Mouse (Mus musculus) CD4-positive, CD25-positive, alpha-beta regulatory T cell, adult 4 months (primary cell): ENCODE data around the gene Cwc22. TPM values are rescaled to one million over a fixed set of nuclear protein-coding genes. Genes with fewer than 3 reads are reported as not detected.

Source experiments
- ATAC-seq: one replicate; pipeline ENCODE4 v1.8.0; 2017
- polyA plus RNA-seq, 2 experiments: library from polyadenylated mRNA; unstranded; fragments of 100-300 nt; shearing (Covaris generic); gene quantifications; one replicate each; pipeline ENCODE4 v1.2.1; 2017

Cwc22 gene
- polyA plus RNA-seq, 2 experiments from 2014 or later, result 53.1 to 53.6 TPM

DNA sequence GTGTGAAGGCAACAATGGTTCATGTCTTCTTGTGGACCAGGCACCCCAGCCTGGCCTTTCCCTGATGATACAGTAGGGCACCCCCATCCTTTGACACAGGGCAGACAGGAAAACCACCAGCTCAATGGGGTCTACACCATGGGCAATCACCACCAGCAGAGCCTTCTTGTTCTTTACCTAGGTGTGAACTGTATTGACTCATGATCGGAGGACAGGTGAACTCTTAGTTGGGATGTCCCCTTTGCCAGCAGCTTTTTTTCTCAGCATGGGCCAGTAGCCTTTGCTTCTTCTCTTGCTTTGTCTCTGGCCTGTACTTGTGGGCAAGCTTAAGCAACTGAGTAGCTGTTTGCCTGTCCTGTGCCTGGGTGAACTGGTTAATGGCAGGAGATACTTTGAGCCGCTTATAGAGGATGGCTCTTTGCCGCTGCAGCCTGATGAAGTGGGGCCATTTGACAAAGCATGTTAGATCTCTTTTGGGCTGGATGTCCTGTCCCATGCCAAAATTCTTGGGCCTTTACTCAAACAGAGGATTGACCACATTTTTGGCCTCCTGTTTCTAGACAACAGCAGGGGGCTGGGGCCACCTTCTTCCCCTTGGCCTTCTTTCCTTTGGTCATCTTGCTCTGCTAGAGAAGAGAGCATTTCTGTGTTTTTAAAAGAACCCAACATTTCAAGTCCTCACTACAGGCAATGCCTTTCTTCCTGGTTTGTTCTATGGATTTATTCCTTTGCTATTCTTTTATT is 16.4 kb upstream of the Cwc22 start:
- no peak for ATAC-seq

DNA sequence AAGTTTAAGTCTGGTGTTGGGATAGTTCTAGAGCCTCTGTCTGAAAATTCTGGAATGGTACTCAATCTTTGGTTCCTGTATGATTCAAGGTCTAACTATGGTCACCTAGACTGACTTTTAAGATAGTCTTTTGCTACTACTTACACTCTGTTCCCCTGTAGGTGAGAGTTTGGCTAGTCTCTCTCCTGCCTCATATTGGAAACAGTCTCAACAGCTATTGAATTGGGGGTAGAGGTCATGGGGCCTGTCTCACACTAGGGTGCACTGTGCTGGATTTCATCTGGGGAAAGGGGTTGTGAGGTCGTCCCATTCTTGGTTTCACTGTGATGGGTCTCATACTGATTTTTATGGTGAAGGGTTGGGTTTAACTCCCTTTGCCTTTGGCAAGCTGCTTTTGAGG is 15.1 kb upstream of the Cwc22 start:
- ATAC-seq, result no peak

DNA sequence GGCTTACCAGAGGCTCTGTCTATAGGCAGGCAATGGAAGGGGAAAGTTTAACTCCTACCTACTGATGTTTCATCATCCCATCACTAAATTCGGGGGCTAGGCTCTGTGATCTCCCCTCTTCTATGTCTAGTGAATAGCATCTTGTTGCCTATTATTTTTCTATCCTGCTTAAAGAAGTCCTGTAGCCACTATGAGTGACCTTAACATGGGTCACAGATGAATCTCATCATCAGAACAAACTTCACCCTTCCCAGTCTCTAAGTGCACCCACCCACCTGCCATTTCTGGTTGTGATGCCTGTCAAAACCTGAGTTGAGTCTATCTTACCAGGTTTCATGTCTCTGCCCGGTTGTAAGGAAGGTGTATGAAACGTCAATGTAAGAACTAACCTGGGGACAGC is 14.5 kb upstream of the Cwc22 start:
- ATAC-seq, result no peak

DNA sequence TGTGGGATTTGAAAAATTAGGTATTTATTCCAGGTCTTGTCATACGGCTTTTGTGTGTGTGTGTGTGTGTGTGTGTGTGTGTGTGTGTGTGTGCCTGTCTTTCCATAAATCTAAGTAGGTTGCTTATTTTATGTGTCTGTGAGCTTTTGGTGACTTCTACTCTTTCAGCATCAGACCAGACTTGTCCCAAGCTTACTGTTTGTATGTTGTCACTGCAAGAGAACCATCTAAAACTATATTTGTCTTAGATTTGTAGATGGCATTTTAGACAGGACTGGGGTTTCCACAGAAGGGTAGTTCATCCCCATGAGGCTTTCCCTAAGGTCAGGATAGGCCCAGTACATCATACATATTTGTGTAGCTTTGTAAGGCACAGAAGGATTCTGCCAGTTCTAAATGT is 13.2 kb upstream of the Cwc22 start:
- ATAC-seq, result no peak

DNA sequence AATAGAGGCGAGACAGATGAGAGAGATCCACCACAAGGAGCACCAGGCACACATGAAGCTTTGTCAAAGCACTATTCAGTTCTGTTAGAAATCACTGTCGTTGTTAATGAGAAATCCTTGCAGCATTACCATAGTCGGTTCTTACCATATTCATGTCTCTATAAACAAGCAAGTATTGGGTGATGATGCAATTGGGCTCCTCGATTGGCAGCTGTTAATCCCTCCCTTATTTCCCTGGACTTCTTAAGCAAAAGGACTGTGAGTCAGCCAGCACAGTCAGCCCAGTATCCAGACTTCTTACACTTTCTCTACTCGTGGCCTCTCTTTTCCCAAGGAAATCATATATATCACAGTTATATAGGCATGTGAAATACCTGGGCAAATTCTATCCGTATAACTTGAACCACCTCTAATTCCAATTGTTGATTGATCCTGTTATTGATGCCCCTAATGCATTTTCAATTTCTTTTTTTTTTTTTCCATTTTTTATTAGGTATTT is 5.3 kb upstream of the Cwc22 start:
- ATAC-seq, result no peak

DNA sequence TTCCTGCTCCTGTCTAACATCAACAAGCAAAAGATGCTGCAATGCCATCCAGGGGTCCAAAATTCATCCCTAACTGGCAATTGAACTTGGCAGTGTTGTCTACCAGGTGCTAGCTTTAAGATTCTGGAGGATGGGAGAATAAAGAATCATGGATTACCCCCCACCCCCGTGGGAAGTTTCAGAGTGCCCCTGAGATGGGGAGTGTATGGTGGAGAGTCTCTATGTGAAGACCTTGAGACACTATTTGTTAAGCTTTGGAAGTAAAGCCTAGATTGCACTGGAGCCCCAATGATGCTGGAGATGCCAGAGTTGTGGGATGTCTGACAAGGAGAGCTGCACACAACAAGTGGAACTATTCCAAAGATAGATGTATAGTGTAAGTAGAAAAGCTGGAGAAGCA is 3.9 kb upstream of the Cwc22 start:
- no peak for ATAC-seq

DNA sequence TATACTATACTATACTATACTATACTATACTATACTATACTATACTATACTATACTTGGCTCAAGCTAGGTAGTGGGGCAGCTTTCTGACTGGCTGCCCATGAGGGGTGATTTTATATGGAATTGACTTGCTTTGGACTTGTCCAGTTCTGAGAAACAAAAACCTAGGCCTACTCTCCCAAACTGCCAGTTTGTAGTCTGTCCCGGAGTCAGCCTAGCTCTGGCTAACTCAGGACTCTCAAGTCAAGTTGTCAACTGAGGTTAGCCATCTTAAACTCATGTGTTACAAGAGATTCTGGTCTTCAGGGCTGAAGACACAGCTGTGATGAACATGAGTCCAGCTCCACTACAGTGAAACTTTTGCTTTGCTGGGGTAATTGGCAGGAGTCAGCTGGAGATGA is 3.3 kb upstream of the Cwc22 start:
- no peak for ATAC-seq

DNA sequence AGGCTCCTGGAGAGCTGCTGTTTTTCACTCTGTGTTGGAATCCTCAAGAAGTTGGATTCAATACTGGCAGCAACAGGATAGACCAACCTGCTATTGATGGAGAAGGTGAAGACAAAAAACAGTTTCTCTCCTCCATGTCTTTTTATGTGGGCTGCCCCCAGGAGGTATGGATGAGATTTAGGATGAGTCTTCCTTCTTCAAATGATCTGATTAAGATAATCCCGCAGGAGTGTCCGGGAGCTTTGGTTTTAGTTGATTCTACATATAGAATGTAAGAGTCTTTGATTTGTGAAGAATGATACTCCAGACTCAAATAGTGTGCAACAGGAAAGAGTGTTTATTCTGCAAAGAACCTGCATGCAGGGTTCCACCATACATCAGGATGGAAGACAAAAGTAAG is 2.7 kb upstream of the Cwc22 start:
- no peak for ATAC-seq

DNA sequence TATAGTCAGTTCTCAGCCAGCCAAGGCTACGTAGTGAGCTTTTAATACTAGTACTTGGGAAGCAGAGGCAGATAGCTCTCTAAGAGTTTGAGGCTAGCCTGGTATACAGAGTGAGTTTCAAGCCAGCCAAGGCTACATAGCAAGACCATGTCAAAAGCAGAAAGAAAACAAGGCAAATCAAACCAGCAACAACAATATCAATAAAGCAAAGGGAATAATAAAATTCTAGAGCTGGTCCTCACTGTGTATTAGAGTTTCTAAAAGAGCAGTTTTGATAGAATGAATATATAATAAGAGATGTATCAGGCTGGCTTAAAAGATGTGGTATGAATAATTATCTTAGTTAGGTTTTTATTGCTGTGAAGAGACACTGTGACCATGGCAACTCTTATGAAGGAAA is 2.0 kb upstream of the Cwc22 start:
- no peak for ATAC-seq

DNA sequence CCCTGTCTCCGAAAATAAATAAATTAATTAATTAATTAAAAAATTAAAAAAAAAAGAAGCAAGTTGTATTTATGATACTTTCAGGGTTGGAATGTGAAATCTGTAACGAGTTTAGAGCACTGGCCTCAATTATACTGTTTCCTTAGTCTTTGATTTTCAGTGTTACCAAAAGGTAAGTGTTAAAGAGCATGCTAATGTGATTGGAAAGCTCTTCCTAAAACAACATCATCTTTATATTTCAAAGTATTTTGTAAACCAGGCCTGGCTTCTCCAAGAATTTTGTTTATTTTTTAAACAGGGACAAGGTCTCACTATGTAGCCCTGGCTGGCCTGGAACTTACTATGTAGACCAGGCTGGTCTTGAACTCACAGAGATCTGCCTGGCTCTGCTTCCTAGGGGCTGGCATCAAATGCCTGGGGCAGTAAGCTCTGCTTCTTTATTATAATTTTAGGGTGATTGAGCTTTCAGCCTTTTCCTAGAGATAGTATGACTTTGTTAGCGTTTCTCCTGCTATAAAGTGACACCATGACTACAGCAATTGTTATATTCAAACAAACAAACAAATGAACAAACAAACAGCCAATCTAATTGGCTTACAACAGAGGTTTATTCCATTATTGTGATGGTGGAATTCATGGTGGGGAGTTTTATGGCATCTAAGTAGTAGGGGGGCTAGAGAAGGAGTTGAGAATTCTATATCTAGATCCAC is 1.1 kb upstream of the Cwc22 start:
- ATAC-seq, result no peak

DNA sequence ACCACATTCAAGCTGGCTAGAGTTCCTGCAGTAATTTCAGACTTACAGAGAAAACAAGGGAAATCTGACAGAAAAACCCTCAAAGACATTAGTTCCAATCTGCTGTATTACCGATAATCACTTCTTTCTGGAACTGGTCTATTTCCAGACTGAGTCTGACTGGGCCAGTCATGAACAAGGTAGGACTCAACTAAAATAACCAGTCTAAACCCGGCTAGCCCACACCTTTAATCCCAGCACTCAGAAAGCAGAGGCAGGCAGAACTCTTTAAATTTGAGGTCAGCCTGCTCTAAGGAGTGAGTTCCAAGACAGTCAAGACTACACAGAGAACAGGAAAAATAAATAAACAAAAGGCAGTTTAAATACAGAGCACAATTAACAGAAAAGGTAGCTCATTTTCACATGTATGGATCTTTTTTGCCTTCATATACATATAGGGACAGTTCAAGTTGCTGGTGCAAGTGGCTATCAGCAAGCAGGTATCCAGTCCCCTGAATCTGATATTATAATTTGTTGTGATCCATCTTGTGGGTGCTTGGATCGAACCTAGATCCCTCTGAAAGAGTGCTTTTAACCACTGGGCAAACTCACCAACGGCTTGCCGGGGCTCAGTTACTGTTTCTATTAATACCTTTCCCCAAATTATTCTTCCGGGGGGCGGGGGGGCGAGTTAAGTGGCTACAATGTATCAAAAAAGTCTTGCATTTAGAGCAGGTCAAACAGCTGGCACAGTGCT is 1.1 kb downstream of the Cwc22 start:
- no peak for ATAC-seq

DNA sequence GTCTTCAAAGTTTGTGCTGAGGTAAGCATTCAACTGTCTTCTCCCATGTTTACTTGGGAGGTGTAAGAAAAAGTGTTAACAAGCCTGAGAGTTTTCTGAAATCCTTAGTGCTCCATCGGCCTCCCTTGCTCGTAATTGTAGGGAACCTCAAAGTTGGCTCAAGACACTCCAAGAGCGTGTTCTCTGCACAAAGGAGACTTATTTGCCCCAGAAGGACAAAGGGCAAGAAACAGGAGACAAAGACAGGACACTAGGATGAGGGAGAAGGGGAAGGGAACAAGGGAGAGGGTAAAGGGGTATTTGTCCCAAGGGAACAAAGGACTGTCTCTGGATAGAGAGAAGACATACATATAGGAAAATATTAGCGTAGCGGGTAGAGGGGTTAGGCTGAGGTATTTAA is 1.9 kb downstream of the Cwc22 start:
- ATAC-seq, result no peak

DNA sequence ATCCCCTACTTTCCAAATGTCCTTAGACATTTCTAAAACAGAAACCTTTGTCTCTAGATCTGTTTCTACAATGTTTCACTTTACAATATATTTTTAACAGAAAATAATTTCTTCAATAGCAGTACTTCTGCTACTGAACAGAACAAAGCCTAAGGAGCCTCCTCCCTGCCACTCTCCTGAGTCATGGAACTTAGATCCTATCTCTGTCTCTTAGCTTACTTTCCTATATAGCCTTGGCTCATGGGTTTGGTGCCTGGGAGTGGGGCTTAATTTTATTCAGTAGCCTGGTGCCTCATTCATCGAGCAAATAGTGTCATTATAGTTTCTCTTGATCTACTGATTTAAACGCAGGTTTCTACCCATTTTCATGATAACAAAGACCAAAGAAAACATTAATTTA is 4.2 kb downstream of the Cwc22 start:
- no peak for ATAC-seq

DNA sequence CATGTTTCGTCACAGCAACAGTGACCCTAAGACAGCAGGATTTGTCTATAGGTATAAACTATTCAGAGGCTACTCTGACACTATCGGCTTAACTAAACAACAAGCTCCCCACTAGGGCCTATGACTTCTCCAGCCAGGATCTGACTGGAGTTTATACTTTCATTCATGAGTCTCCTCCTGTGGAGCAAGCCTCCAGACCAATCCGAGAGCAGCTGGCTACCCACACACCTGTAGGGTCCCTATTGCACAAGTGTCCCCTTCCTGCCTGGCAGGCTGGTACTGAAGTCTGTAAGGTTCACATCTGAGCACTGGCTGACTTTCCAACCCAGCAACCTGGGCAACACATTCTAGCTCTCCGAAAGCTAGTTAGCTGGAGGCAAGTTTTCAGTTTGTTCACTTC is 7.9 kb downstream of the Cwc22 start:
- ATAC-seq, result no peak

DNA sequence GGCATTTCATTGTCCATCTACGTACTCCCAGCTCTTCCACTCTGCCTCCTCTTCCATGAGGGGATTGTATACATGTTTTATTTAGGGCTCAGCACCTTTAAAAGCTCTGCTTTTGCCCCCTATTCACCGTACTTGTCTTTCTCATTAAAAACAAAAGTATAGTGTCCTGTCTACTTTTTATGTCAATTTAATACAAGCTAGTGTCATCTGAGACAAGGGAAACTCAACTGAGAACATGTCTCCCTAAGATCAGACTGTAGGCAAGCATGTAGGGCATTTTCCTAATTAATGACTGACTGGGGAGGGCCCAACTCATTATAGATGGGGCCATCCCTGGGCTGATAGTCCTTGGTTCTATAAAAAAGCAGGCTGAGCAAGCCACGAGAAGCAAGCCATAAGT is 8.4 kb downstream of the Cwc22 start:
- no peak for ATAC-seq

DNA sequence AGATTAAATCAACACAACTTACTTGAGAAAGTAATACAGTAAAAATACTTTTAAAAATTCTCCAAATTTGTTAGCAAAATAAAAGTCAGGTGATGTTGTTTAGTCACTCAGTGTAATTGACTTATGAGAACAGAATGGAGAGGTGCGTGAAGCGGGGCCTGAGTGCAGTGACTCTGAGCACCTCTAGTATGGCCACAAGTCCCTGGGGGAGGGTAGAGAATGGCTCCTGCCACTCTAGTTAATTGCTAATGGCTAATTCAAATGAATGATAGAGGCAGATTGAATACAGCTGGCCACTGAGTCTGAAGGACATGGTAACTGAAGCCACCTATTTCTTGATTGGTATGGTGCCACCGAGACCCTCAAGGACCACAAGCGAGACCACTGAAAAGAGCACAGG is 12.0 kb downstream of the Cwc22 start:
- no peak for ATAC-seq

DNA sequence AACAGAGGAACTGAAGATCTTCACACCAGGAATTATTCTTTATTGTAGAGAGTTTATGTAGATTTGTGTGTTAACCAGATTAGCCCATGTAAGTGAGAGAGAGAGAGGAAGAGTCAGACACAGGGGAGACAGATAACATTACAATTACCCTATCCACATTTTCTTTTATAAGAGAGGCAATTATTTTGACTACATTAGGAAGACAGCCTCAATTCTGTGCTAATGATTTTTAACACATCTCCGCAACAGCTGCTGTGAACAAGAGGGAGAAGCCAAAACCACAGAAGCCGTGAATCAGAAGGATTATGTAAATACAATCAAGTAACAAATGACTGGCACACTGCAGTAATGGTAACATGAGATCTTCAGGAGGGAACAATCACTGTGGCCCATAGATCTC is 12.5 kb downstream of the Cwc22 start:
- ATAC-seq, result no peak

DNA sequence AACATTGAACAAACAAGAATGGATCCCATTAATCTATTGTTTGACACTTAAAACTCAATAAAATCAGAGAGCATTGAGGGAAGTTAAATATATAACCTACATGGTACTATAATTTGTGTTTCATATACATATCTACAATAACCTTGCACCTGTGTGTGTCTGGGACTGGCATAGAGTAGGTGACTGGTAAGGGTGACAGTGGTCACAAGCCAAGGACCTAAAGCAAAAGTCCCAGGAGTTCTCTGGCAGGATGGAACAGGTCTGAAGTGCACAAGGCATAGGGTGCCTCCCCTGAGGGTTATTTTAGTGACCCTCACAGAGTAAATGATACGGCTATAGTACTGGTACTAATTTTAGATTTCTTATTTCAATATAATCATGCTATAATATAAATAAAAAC is 14.2 kb downstream of the Cwc22 start:
- no peak for ATAC-seq

DNA sequence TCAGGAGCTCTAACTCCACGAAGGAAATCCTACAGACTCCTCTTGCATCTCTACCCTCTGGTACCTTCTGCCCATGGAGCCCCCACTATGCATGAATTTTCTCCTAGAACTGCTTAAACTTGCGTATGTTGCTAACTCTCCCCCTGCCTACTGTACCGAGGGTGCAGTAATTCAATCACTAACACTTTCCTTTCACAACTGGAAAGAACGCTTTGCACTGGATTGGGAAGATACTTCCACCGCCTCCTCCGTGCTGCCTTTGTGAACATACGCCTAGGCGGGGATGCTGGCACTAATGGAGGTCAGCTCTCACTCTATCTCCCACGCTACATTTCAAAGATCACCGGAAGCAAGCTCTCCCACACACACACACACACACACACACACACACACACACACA is 17.8 kb downstream of the Cwc22 start:
- no peak for ATAC-seq

DNA sequence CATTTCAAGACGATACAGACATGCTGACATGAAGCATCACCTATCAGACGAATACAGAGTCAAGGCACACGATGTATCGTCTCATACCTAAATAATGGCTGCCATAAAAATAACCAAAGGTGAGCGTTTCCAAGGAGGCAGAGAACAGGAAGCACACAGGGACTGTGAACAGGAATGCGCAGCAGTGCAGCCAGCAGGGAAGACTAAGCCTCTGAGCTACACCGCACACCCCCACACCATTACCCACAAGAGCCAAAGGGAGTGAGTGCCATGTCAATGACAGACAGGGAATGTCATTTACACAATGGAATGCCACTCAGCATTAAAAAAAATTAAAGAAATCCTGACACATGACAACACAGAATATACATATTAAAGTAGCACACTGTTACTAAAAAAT is 19.7 kb downstream of the Cwc22 start:
- no peak for ATAC-seq

DNA sequence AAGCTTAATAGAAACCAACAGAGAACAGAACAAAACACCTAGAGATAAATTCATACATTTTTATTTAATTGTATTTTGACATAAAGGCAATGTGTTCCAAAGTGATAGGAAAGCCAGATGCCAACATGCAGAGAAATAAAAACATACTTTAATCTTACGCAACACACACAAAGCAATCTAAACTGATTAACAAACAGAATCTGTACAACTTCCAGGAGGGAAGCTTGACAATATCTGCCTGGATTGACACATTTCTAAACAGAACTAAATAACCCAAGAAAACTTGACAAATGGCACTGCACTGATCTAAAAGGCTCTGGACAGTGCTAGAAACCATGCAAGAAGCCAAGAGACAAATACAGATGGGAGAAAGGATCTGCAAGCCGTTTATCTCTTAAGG is 20.2 kb downstream of the Cwc22 start:
- no peak for ATAC-seq

DNA sequence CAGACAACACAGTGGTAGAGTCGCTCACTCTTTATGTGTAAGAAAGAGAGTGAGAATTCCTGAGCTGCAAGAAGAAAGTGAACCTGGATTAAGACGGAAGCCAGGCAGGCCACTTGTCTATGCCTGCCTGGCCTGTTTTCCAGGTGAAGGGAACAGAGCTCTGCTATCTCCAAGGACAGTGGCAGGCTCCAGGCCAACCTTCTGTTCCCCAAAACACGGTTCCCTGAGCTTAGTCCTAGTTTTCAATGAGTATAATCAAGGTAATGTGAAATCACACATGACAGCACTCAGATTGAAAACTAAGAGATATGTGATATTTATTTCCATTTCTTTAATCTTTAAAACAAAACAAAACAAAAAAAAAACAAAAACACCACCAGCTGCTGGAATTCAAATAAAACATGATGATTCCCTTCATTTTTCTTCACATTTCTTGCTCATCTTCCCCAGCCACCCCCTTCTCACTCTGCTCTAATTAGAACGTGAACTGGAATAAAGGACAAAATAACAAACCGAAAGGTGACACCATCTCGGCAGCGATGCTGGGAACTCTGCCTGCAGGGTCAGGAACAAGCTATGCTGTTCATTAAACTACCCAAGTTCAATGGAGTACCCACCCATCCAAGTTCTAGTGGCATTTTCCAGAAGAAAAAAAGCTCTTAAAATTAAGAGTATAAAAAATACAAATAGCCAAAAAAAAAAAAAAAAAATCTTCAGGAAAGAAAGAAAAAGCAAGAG is 20.8 kb downstream of the Cwc22 start:
- no peak for ATAC-seq

DNA sequence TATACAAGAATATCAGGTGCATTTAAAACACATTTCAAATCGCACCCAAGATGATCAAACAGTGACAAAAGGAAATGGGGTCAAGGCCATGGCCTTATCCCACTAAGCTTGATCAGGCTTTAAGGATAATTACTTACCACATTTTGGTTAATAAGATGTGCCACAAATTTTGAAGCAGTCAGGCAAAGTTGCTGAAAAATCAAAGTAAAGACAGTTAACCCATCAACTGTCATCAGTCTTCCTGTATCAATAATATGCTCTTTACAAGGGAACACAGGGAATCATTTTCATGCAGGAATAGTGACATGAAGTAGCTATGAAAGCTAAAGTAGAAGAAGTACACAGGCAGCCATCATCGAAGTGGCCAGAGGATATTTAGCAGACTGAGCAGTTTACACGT is 22.2 kb downstream of the Cwc22 start:
- ATAC-seq, result no peak
